Mouse (Mus musculus): Measurements from ENCODE around the gene Rab40c. TPM values are rescaled to one million over a fixed set of nuclear protein-coding genes. Genes with fewer than 3 reads are reported as not detected.

Gene Rab40c
- polyA plus RNA-seq, 1 experiment from 2014 or later = 52.2 TPM

- H3K9ac ChIP-seq (ENCODE audit: low read depth, low read length) = peak within 1 kb of the TSS; percentile 92
- ATAC-seq = peak; percentile 93
- H3K9me3 ChIP-seq (replicated peaks; ENCODE audit: control insufficient read depth, low read length, poor library complexity, severe bottlenecking) = no peaks in the 10 kb centered on the region
- peak within 1 kb of the TSS; percentile 75 for H3K4me3 ChIP-seq (ENCODE audit: low read depth, low read length)
- H3K4me2 ChIP-seq (ENCODE audit: low read length) = peak within 1 kb of the TSS; percentile 81
- peak within 1 kb of the TSS; percentile 89 for H3K27ac ChIP-seq (ENCODE audit: low read length)
- no peaks in the 10 kb centered on the region for H3K27me3 ChIP-seq (ENCODE audit: control insufficient read depth, insufficient read depth, low read depth, low read length)
- peaks cover 17% of the 10 kb centered on the region for H3K4me1 ChIP-seq (ENCODE audit: control insufficient read depth, insufficient read depth, low read length)
- 4% methylated on average over 65 of the region's 65 CpGs for WGBS
- H3K36me3 ChIP-seq (ENCODE audit: control insufficient read depth, insufficient read depth, low read length) = no peaks in the 10 kb centered on the region
Observed at GRCm38 (mm10) chr17:25860832-25861703, 58.5 kb downstream of the Rab40c start, which contains the start of gene Wdr90. Gene Wdr90 (minus strand): TSS chr17:25861501.

- no peak overlapping the region for H3K27ac ChIP-seq (ENCODE audit: low read length)
- no peaks in the 10 kb centered on the region for H3K36me3 ChIP-seq (ENCODE audit: control insufficient read depth, insufficient read depth, low read length)
- H3K27me3 ChIP-seq (ENCODE audit: control insufficient read depth, insufficient read depth, low read depth, low read length) = no peaks in the 10 kb centered on the region
- 93% methylated on average over 6 of the region's 6 CpGs for WGBS
- H3K9ac ChIP-seq (ENCODE audit: low read depth, low read length) = peak overlapping the region; percentile 92; the same call in 1 of the 2 replicates
- ATAC-seq = no peak; the same call in 1 of the 2 replicates
- peaks cover 17% of the 10 kb centered on the region for H3K4me1 ChIP-seq (ENCODE audit: control insufficient read depth, insufficient read depth, low read length)
- H3K9me3 ChIP-seq (replicated peaks; ENCODE audit: control insufficient read depth, low read length, poor library complexity, severe bottlenecking) = no peaks in the 10 kb centered on the region
- H3K4me3 ChIP-seq (ENCODE audit: low read depth, low read length) = no peak overlapping the region
- peak overlapping the region; percentile 81 for H3K4me2 ChIP-seq (ENCODE audit: low read length)
Observed at GRCm38 (mm10) chr17:25860229-25860628, 59.3 kb downstream of the Rab40c start.

GRCm38 (mm10) chr17:25844396-25844901, 75.1 kb downstream of the Rab40c start, which contains the start of gene Rhot2:
Gene Rhot2 (minus strand): TSS chr17:25844851.
- Histone ChIP-seq H3K9ac (ENCODE audit: low read depth, low read length) (peak within 1 kb of the TSS; percentile 84), H3K4me1 (ENCODE audit: control insufficient read depth, insufficient read depth, low read length) (peaks cover 15% of the 10 kb centered on the region), H3K36me3 (ENCODE audit: control insufficient read depth, insufficient read depth, low read length) (peaks cover 26% of the 10 kb centered on the region), H3K4me3 (ENCODE audit: low read depth, low read length) (peak within 1 kb of the TSS; percentile 89), H3K27ac (ENCODE audit: low read length) (peak within 1 kb of the TSS; percentile 75), H3K4me2 (ENCODE audit: low read length) (peak within 1 kb of the TSS; percentile 95), H3K27me3 (ENCODE audit: control insufficient read depth, insufficient read depth, low read depth, low read length) (no peaks in the 10 kb centered on the region), H3K9me3 (replicated peaks; ENCODE audit: control insufficient read depth, low read length, poor library complexity, severe bottlenecking) (no peaks in the 10 kb centered on the region)
- WGBS = under 1% methylated on average over 21 of the region's 21 CpGs
- ATAC-seq = peak; percentile 96

GRCm38 (mm10) chr17:25843636-25844395, 75.7 kb downstream of the Rab40c start:
- Histone ChIP-seq H3K9me3 (replicated peaks; ENCODE audit: control insufficient read depth, low read length, poor library complexity, severe bottlenecking) (no peaks in the 10 kb centered on the region), H3K9ac (ENCODE audit: low read depth, low read length) (peak overlapping the region; percentile 84), H3K4me3 (ENCODE audit: low read depth, low read length) (peak overlapping the region; percentile 89), H3K27me3 (ENCODE audit: control insufficient read depth, insufficient read depth, low read depth, low read length) (no peaks in the 10 kb centered on the region), H3K4me2 (ENCODE audit: low read length) (peak overlapping the region; percentile 95), H3K36me3 (ENCODE audit: control insufficient read depth, insufficient read depth, low read length) (peaks cover 32% of the 10 kb centered on the region), H3K27ac (ENCODE audit: low read length) (peak overlapping the region; percentile 75), H3K4me1 (ENCODE audit: control insufficient read depth, insufficient read depth, low read length) (peaks cover 15% of the 10 kb centered on the region)
- WGBS = 1% methylated on average over 36 of the region's 38 CpGs
- peak; percentile 34; the same call in 1 of the 2 replicates for ATAC-seq

- Histone ChIP-seq H3K4me3 (ENCODE audit: low read depth, low read length) (no peak overlapping the region; the same call in 1 of the 2 replicates), H3K4me1 (ENCODE audit: control insufficient read depth, insufficient read depth, low read length) (peaks cover 15% of the 10 kb centered on the region), H3K9me3 (replicated peaks; ENCODE audit: control insufficient read depth, low read length, poor library complexity, severe bottlenecking) (no peaks in the 10 kb centered on the region), H3K9ac (ENCODE audit: low read depth, low read length) (peak overlapping the region; percentile 84; the same call in 1 of the 2 replicates), H3K4me2 (ENCODE audit: low read length) (peak overlapping the region; percentile 95), H3K36me3 (ENCODE audit: control insufficient read depth, insufficient read depth, low read length) (peaks cover 34% of the 10 kb centered on the region), H3K27me3 (ENCODE audit: control insufficient read depth, insufficient read depth, low read depth, low read length) (no peaks in the 10 kb centered on the region), H3K27ac (ENCODE audit: low read length) (no peak overlapping the region)
- 95% methylated on average over 4 of the region's 4 CpGs for WGBS
- no peak for ATAC-seq
Observed at GRCm38 (mm10) chr17:25843122-25843521, 76.4 kb downstream of the Rab40c start.

GRCm38 (mm10) chr17:25842509-25842908, 77.0 kb downstream of the Rab40c start:
- Histone ChIP-seq H3K4me2 (ENCODE audit: low read length) (no peak overlapping the region), H3K4me1 (ENCODE audit: control insufficient read depth, insufficient read depth, low read length) (peaks cover 21% of the 10 kb centered on the region), H3K36me3 (ENCODE audit: control insufficient read depth, insufficient read depth, low read length) (peaks cover 32% of the 10 kb centered on the region), H3K9ac (ENCODE audit: low read depth, low read length) (no peak overlapping the region), H3K27me3 (ENCODE audit: control insufficient read depth, insufficient read depth, low read depth, low read length) (no peaks in the 10 kb centered on the region), H3K27ac (ENCODE audit: low read length) (no peak overlapping the region), H3K4me3 (ENCODE audit: low read depth, low read length) (no peak overlapping the region), H3K9me3 (replicated peaks; ENCODE audit: control insufficient read depth, low read length, poor library complexity, severe bottlenecking) (no peaks in the 10 kb centered on the region)
- WGBS = 84% methylated on average over 3 of the region's 3 CpGs
- ATAC-seq = no peak

- no peak within 1 kb of the TSS for H3K4me3 ChIP-seq (ENCODE audit: low read depth, low read length)
- H3K36me3 ChIP-seq (ENCODE audit: control insufficient read depth, insufficient read depth, low read length) = peaks cover 32% of the 10 kb centered on the region
- ATAC-seq = no peak
- peaks cover 29% of the 10 kb centered on the region for H3K4me1 ChIP-seq (ENCODE audit: control insufficient read depth, insufficient read depth, low read length)
- no peak within 1 kb of the TSS for H3K4me2 ChIP-seq (ENCODE audit: low read length)
- H3K9ac ChIP-seq (ENCODE audit: low read depth, low read length) = no peak within 1 kb of the TSS
- 94% methylated on average over 22 of the region's 22 CpGs for WGBS
- H3K27ac ChIP-seq (ENCODE audit: low read length) = no peak within 1 kb of the TSS
- no peaks in the 10 kb centered on the region for H3K9me3 ChIP-seq (replicated peaks; ENCODE audit: control insufficient read depth, low read length, poor library complexity, severe bottlenecking)
- H3K27me3 ChIP-seq (ENCODE audit: control insufficient read depth, insufficient read depth, low read depth, low read length) = no peaks in the 10 kb centered on the region
Observed at GRCm38 (mm10) chr17:25841117-25841880, 78.2 kb downstream of the Rab40c start, which contains the start of gene Gm20683. Gene Gm20683 (minus strand): TSS chr17:25841763.

GRCm38 (mm10) chr17:25840519-25840918, 79.0 kb downstream of the Rab40c start:
- no peak overlapping the region for H3K4me2 ChIP-seq (ENCODE audit: low read length)
- ATAC-seq = no peak
- WGBS = 98% methylated on average over 6 of the region's 6 CpGs

More at GRCm38 (mm10) chr17:25840519-25840918, 79.0 kb downstream of the Rab40c start:
- Histone ChIP-seq H3K9ac (ENCODE audit: low read depth, low read length) (no peak overlapping the region), H3K27me3 (ENCODE audit: control insufficient read depth, insufficient read depth, low read depth, low read length) (no peaks in the 10 kb centered on the region), H3K4me1 (ENCODE audit: control insufficient read depth, insufficient read depth, low read length) (peaks cover 37% of the 10 kb centered on the region), H3K4me3 (ENCODE audit: low read depth, low read length) (no peak overlapping the region), H3K27ac (ENCODE audit: low read length) (no peak overlapping the region), H3K36me3 (ENCODE audit: control insufficient read depth, insufficient read depth, low read length) (peaks cover 32% of the 10 kb centered on the region), H3K9me3 (replicated peaks; ENCODE audit: control insufficient read depth, low read length, poor library complexity, severe bottlenecking) (no peaks in the 10 kb centered on the region)
